Mouse (Mus musculus) layer of hippocampus, postnatal 36 days (tissue): ENCODE data around the gene Olfr623. TPM values are rescaled to one million over a fixed set of nuclear protein-coding genes. Genes with fewer than 3 reads are reported as not detected.

Experiments
- DNase-seq, 2 experiments: peaks; one replicate each; pipeline ENCODE4 v3.0.0; 2022
- total RNA-seq, 2 experiments: library from RNA; stranded (reverse); gene quantifications; 2 replicates each; pipeline ENCODE4 v1.2.3; 2021

Gene Olfr623
- not detected for total RNA-seq

GRCm38 (mm10) chr7:103663598-103663997 lies at the start of gene Olfr623:
Gene Olfr623 (minus strand): TSS chr7:103663698.
- no peak for DNase-seq

GRCm38 (mm10) chr7:103712024-103712423 lies 48.5 kb upstream of the Olfr623 start:
- DNase-seq = no peak

DNA sequence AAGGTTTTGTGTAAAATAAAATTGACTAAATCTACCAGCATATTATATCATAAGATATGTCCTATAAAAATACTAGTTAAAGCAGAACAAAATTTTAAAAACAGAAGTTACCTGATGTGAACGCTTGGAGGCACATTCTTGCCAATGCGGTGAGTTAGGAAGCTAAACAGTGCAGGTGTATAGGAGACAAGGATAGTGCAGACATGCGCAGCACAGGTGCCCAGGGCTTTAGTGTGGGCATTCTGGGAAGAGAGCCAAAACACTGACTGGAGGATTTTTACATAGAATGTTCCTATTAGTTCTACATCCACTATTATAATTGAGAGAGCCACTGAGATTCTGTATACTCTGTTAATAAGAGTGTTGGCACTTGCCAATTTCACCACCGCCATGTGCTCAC lies 36.0 kb upstream of the Olfr623 start:
- no peak for DNase-seq

GRCm38 (mm10) chr7:103682420-103682819 lies 18.9 kb upstream of the Olfr623 start, which contains the start of gene Olfr625-ps1:
Gene Olfr625-ps1 (plus strand): TSS chr7:103682720.
- DNase-seq = no peak

DNA sequence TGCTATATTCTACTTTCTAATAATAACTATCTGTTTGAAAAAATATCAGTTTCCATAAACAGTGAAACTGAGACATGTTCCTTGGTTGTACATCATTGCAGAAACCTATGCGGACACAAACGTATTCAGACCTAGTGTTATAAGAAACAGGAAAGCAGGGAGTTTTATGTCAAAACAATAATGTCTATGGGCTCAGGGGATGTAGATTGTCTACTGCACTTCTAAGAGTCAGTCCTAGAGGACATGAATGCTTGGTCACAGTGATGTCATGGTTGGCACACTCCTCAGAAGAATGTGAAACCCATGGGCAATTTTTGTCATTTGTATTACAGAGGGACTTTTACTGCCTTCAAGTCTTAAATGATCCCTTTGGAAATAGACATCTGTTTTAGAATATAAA lies 7.6 kb upstream of the Olfr623 start, which contains the start of gene Olfr624:
TSS of gene Olfr624 (minus strand) at position 101 of the 400 bp plus-strand sequence.
- DNase-seq = no peak

DNA sequence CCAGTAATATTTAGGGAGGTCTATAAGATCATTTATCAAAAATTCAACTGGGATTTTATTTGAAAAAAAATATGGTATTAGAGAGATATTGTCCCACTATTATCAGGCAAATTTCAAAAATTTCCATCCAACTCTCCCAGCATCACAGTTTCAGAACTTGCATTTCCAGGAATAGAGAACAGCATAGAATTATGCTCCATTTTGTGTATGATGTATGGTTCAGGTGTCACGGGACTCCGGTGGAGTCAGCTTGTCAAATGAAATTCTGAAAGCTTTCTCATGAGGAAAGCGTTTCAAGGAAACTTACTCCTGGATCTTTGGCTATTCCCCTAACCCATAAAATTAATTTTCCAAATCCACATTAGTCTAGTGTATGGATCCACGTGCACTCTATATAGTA lies 19.4 kb downstream of the Olfr623 start:
- DNase-seq = no peak

DNA sequence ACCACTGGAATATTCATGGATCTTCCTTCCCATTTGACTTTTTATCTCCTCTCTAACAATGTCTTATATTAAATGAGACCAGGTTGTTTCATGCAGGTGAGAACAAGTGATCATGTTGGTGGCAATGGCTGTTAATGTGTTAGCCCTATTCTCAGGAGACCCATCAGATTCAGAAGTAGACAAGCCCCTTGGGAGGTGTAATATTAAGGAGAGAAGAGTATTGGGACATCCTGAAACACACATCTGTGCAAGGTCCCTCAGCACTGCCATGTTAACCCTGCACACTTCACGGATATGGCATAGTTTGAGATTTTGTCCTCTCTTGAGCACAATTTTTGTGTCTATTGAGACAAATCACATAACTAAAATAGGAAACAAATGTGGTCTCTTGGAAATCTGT lies 20.9 kb downstream of the Olfr623 start, which contains the start of gene Olfr622:
TSS of gene Olfr622 (minus strand) at position 101 of the 400 bp plus-strand sequence.
- no peak for DNase-seq

DNA sequence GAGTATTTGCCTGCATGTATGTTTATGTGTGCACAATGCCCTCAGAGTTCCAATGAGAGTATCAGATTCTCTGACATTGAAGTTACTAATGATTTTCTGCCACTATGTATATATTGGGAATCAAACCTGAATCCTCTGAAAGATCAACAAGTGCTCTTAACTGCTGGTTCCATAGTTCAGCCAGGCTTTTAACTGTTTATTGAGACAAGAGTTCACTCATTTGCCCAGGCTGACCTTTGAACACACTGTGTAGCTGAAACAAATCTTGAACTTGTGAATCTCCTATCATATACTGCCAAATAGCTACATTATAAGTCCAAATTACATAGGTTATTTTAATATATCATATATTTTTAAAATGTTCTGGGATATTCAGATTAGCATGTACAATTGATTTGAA lies 26.7 kb downstream of the Olfr623 start:
- no peak for DNase-seq

GRCm38 (mm10) chr7:103612434-103612833 lies 51.1 kb downstream of the Olfr623 start, which contains the start of gene Olfr620:
Gene Olfr620 (minus strand): TSS chr7:103612534.
- DNase-seq = no peak

Other genes starting within 250 kb of the Olfr623 start
- gene Usp17lc, start 248.6 kb downstream of the Olfr623 start, total RNA-seq = not detected
- not detected for gene Olfr605, start 218.3 kb downstream of the Olfr623 start, total RNA-seq
- not detected for gene Olfr606, start 214.7 kb downstream of the Olfr623 start, total RNA-seq
- gene Olfr607, start 199.5 kb downstream of the Olfr623 start, total RNA-seq = not detected
- gene Olfr608, start 193.8 kb downstream of the Olfr623 start, total RNA-seq = not detected
- not detected for gene Olfr609, start 165.6 kb downstream of the Olfr623 start, total RNA-seq
- gene Olfr610, start 151.6 kb downstream of the Olfr623 start, total RNA-seq = not detected
- gene Olfr611, start 142.9 kb downstream of the Olfr623 start, total RNA-seq = not detected
- gene Olfr612, start 121.0 kb downstream of the Olfr623 start, total RNA-seq = not detected
- gene Olfr613, start 115.6 kb downstream of the Olfr623 start, total RNA-seq = not detected
- gene Olfr615, start 107.6 kb downstream of the Olfr623 start, total RNA-seq = not detected
- gene Olfr616, start 94.6 kb downstream of the Olfr623 start, total RNA-seq = not detected
- gene Olfr617, start 90.6 kb downstream of the Olfr623 start, total RNA-seq = not detected
- gene Olfr618, start 73.6 kb downstream of the Olfr623 start, total RNA-seq = not detected
- not detected for gene Olfr619, start 63.1 kb downstream of the Olfr623 start, total RNA-seq
- not detected for gene Olfr620, start 51.2 kb downstream of the Olfr623 start, total RNA-seq
- not detected for gene Olfr622, start 21.0 kb downstream of the Olfr623 start, total RNA-seq
- not detected for gene Olfr624, start 7.5 kb upstream of the Olfr623 start, total RNA-seq
- gene Olfr625-ps1, start 19.0 kb upstream of the Olfr623 start, total RNA-seq = not detected
- gene Olfr243, start 51.0 kb upstream of the Olfr623 start, total RNA-seq = not detected
- not detected for gene Olfr628, start 66.7 kb upstream of the Olfr623 start, total RNA-seq
- not detected for gene Olfr629, start 81.2 kb upstream of the Olfr623 start, total RNA-seq
- not detected for gene Olfr630, start 93.6 kb upstream of the Olfr623 start, total RNA-seq
- not detected for gene Olfr69, start 107.9 kb upstream of the Olfr623 start, total RNA-seq
- gene Olfr68, start 116.0 kb upstream of the Olfr623 start, total RNA-seq = not detected
- gene Olfr67, start 128.1 kb upstream of the Olfr623 start, total RNA-seq = not detected
- gene Hbb-bt, start 150.3 kb upstream of the Olfr623 start, total RNA-seq = 10 to 100 TPM; 35.4 to 54.6 TPM
- gene Hbb-bs, start 164.4 kb upstream of the Olfr623 start, total RNA-seq = 100 to 1,000 TPM; 247 to 439 TPM
- gene Hbb-bh2, start 176.8 kb upstream of the Olfr623 start, total RNA-seq = not detected
- gene Hbb-bh1, start 179.5 kb upstream of the Olfr623 start, total RNA-seq = not detected
- not detected for gene Hbb-y, start 189.5 kb upstream of the Olfr623 start, total RNA-seq
- not detected for gene Olfr66, start 222.6 kb upstream of the Olfr623 start, total RNA-seq
- not detected for gene Olfr64, start 230.8 kb upstream of the Olfr623 start, total RNA-seq
- gene Olfr65, start 239.8 kb upstream of the Olfr623 start, total RNA-seq = not detected